Mouse (Mus musculus) lung, embryonic 15.5 days (tissue): ENCODE results near the gene Rassf3. TPM values are rescaled to one million over a fixed set of nuclear protein-coding genes. Genes with fewer than 3 reads are reported as not detected.

ENCODE experiments used
- ATAC-seq: fragments of 200-750 bp; cut with Nextera tagmentation; 2 replicates; pipeline ENCODE4 v1.8.0; 2017; ENCODE audit warnings: moderate number of reproducible peaks, borderline replicate concordance; ENCODE audit not compliant: low FRiP score, low TSS enrichment; ENCODE audit errors: extremely low read depth
- H3K27ac ChIP-seq: fragments of 300-500 bp; sonication (generic); 2 replicates; pipeline ENCODE4 v1.5.1; 2015; ENCODE audit warnings: moderate library complexity, mild to moderate bottlenecking, inconsistent platforms
- H3K27me3 ChIP-seq: fragments of 300-500 bp; sonication (generic); 2 replicates; pipeline ENCODE4 v1.6.1; 2015; ENCODE audit warnings: inconsistent platforms
- H3K36me3 ChIP-seq: fragments of 300-500 bp; sonication (generic); 2 replicates; pipeline ENCODE4 v1.6.1; 2015; ENCODE audit warnings: inconsistent platforms
- H3K4me1 ChIP-seq: fragments of 300-500 bp; sonication (generic); 2 replicates; pipeline ENCODE4 v1.6.1; 2015; ENCODE audit warnings: inconsistent platforms
- H3K4me2 ChIP-seq: fragments of 300-500 bp; sonication (generic); 2 replicates; pipeline ENCODE4 v1.6.1; 2015; ENCODE audit warnings: inconsistent platforms, mild to moderate bottlenecking, moderate library complexity
- H3K4me3 ChIP-seq: fragments of 300-500 bp; sonication (generic); 2 replicates; pipeline ENCODE4 v1.5.1; 2015; ENCODE audit warnings: mild to moderate bottlenecking, inconsistent platforms
- H3K9ac ChIP-seq: fragments of 300-500 bp; sonication (generic); 2 replicates; pipeline ENCODE4 v1.6.1; 2015; ENCODE audit warnings: inconsistent platforms
- H3K9me3 ChIP-seq: fragments of 300-500 bp; sonication (generic); 2 replicates; pipeline ENCODE4 v1.6.1; 2016; ENCODE audit warnings: inconsistent platforms
- WGBS: fragments of 180-500 bp; shearing (Covaris S2); methylation state at CpG from one replicate; pipeline ENCODE4 v1.1.7; 2015; 5-methylcytosine and 5-hydroxymethylcytosine counted together
- polyA plus RNA-seq: library from polyadenylated mRNA; unstranded; fragments of >200 nt; fragmentation: Nextera tagmentation; extraction: Ambion mirVana; gene quantifications from 2 replicates; pipeline ENCODE4 v1.2.1, GENCODE M21; 2015

The Rassf3 gene
- polyA plus RNA-seq, 1 experiment from 2014 or later: 20.8 TPM

GRCm38 (mm10) chr10:121501160-121501559 lies 25.0 kb upstream of the Rassf3 start:
- Histone ChIP-seq H3K9ac (no peak overlapping the region), H3K27ac (peak overlapping the region; percentile 20; the same call in 1 of the 2 replicates), H3K4me3 (no peak overlapping the region), H3K36me3 (no peaks in the 10 kb centered on the region), H3K27me3 (no peaks in the 10 kb centered on the region), H3K9me3 (no peaks in the 10 kb centered on the region), H3K4me2 (no peak overlapping the region), H3K4me1 (peaks cover 36% of the 10 kb centered on the region)
- WGBS: 57% methylated on average over 5 of the region's 5 CpGs
- ATAC-seq: no peak

- ATAC-seq: no peak
These were observed 23.9 kb upstream of the Rassf3 start for GRCm38 (mm10) chr10:121500034-121500433.

GRCm38 (mm10) chr10:121499063-121499462 lies 22.9 kb upstream of the Rassf3 start:
- Histone ChIP-seq H3K4me1 (peaks cover 24% of the 10 kb centered on the region), H3K4me2 (no peak overlapping the region), H3K27me3 (no peaks in the 10 kb centered on the region), H3K27ac (peak overlapping the region; percentile 25; the same call in 1 of the 2 replicates), H3K9me3 (no peaks in the 10 kb centered on the region), H3K36me3 (no peaks in the 10 kb centered on the region), H3K9ac (no peak overlapping the region), H3K4me3 (no peak overlapping the region)
- WGBS: 51% methylated on average over 2 of the region's 2 CpGs
- no peak for ATAC-seq

More at GRCm38 (mm10) chr10:121500034-121500433, 23.9 kb upstream of the Rassf3 start:
- Histone ChIP-seq H3K4me2 (no peak overlapping the region), H3K36me3 (no peaks in the 10 kb centered on the region), H3K9ac (no peak overlapping the region), H3K4me3 (no peak overlapping the region), H3K27ac (peak overlapping the region; percentile 33; the same call in 1 of the 2 replicates), H3K9me3 (no peaks in the 10 kb centered on the region), H3K27me3 (no peaks in the 10 kb centered on the region), H3K4me1 (peaks cover 26% of the 10 kb centered on the region)
- WGBS: 40% methylated on average over 5 of the region's 5 CpGs

- ATAC-seq: peak; percentile 47
- H3K9me3 ChIP-seq: no peaks in the 10 kb centered on the region
- H3K27ac ChIP-seq: peak overlapping the region; percentile 91
- no peaks in the 10 kb centered on the region for H3K27me3 ChIP-seq
- H3K4me3 ChIP-seq: no peak overlapping the region
- WGBS: 48% methylated on average over 8 of the region's 8 CpGs
- H3K4me2 ChIP-seq: peak overlapping the region; percentile 32
- H3K36me3 ChIP-seq: no peaks in the 10 kb centered on the region
- no peak overlapping the region for H3K9ac ChIP-seq
- H3K4me1 ChIP-seq: peaks cover 24% of the 10 kb centered on the region
These were observed 22.3 kb upstream of the Rassf3 start for GRCm38 (mm10) chr10:121498481-121498904.

GRCm38 (mm10) chr10:121497968-121498367 lies 21.8 kb upstream of the Rassf3 start:
- Histone ChIP-seq H3K4me3 (no peak overlapping the region), H3K9me3 (no peaks in the 10 kb centered on the region), H3K9ac (no peak overlapping the region), H3K4me2 (peak overlapping the region; percentile 32), H3K4me1 (peaks cover 24% of the 10 kb centered on the region), H3K27ac (peak overlapping the region; percentile 91), H3K36me3 (no peaks in the 10 kb centered on the region), H3K27me3 (no peaks in the 10 kb centered on the region)
- ATAC-seq: no peak
- 58% methylated on average over 7 of the region's 7 CpGs for WGBS

- Histone ChIP-seq H3K36me3 (no peaks in the 10 kb centered on the region), H3K4me1 (peaks cover 24% of the 10 kb centered on the region), H3K9me3 (no peaks in the 10 kb centered on the region), H3K27me3 (no peaks in the 10 kb centered on the region), H3K4me2 (no peak overlapping the region), H3K27ac (peak overlapping the region; percentile 36; the same call in 1 of the 2 replicates), H3K4me3 (no peak overlapping the region), H3K9ac (no peak overlapping the region)
- peak; percentile 43; the same call in 1 of the 2 replicates for ATAC-seq
- WGBS: 48% methylated on average over 7 of the region's 7 CpGs
These were observed 20.5 kb upstream of the Rassf3 start for GRCm38 (mm10) chr10:121496616-121497015.

GRCm38 (mm10) chr10:121494163-121494425 lies 17.9 kb upstream of the Rassf3 start:
- ATAC-seq: no peak
- Histone ChIP-seq H3K4me1 (peaks cover 13% of the 10 kb centered on the region), H3K4me2 (no peak overlapping the region), H3K36me3 (no peaks in the 10 kb centered on the region), H3K9ac (no peak overlapping the region), H3K27ac (no peak overlapping the region), H3K9me3 (no peaks in the 10 kb centered on the region), H3K27me3 (no peaks in the 10 kb centered on the region), H3K4me3 (no peak overlapping the region)
- 95% methylated on average over 2 of the region's 2 CpGs for WGBS

GRCm38 (mm10) chr10:121493374-121494162 lies 17.4 kb upstream of the Rassf3 start:
- H3K27me3 ChIP-seq: no peaks in the 10 kb centered on the region
- no peak for ATAC-seq
- no peak overlapping the region for H3K27ac ChIP-seq
- H3K9me3 ChIP-seq: no peaks in the 10 kb centered on the region
- H3K9ac ChIP-seq: no peak overlapping the region
- 69% methylated on average over 9 of the region's 9 CpGs for WGBS
- H3K4me3 ChIP-seq: no peak overlapping the region
- no peak overlapping the region for H3K4me2 ChIP-seq
- H3K36me3 ChIP-seq: no peaks in the 10 kb centered on the region
- peaks cover 9% of the 10 kb centered on the region for H3K4me1 ChIP-seq

- Histone ChIP-seq H3K27me3 (no peaks in the 10 kb centered on the region), H3K27ac (no peak overlapping the region), H3K9me3 (no peaks in the 10 kb centered on the region), H3K9ac (no peak overlapping the region), H3K4me1 (peaks cover 2% of the 10 kb centered on the region; the same call in 1 of the 2 replicates), H3K36me3 (no peaks in the 10 kb centered on the region), H3K4me2 (no peak overlapping the region), H3K4me3 (no peak overlapping the region)
- WGBS: 73% methylated on average over 7 of the region's 7 CpGs
- ATAC-seq: no peak
These were observed 16.6 kb upstream of the Rassf3 start for GRCm38 (mm10) chr10:121492608-121493315.

GRCm38 (mm10) chr10:121489941-121490340 lies 13.8 kb upstream of the Rassf3 start:
- no peak overlapping the region for H3K4me2 ChIP-seq
- H3K36me3 ChIP-seq: no peaks in the 10 kb centered on the region
- no peak for ATAC-seq
- no peak overlapping the region for H3K9ac ChIP-seq
- no peak overlapping the region for H3K4me3 ChIP-seq
- H3K27me3 ChIP-seq: no peaks in the 10 kb centered on the region
- 84% methylated on average over 6 of the region's 6 CpGs for WGBS
- no peak overlapping the region for H3K27ac ChIP-seq
- H3K4me1 ChIP-seq: no peaks in the 10 kb centered on the region
- no peaks in the 10 kb centered on the region for H3K9me3 ChIP-seq

GRCm38 (mm10) chr10:121488623-121489299 lies 12.6 kb upstream of the Rassf3 start:
- no peak overlapping the region for H3K4me3 ChIP-seq
- WGBS: 76% methylated on average over 14 of the region's 14 CpGs
- no peaks in the 10 kb centered on the region for H3K9me3 ChIP-seq
- no peak for ATAC-seq
- no peak overlapping the region for H3K27ac ChIP-seq
- no peak overlapping the region for H3K9ac ChIP-seq
- no peaks in the 10 kb centered on the region for H3K36me3 ChIP-seq
- H3K4me2 ChIP-seq: no peak overlapping the region
- no peaks in the 10 kb centered on the region for H3K4me1 ChIP-seq
- H3K27me3 ChIP-seq: no peaks in the 10 kb centered on the region

GRCm38 (mm10) chr10:121487716-121488115 lies 11.6 kb upstream of the Rassf3 start:
- Histone ChIP-seq H3K4me3 (no peak overlapping the region), H3K9me3 (no peaks in the 10 kb centered on the region), H3K36me3 (no peaks in the 10 kb centered on the region), H3K4me2 (no peak overlapping the region), H3K27me3 (no peaks in the 10 kb centered on the region), H3K9ac (no peak overlapping the region), H3K4me1 (no peaks in the 10 kb centered on the region), H3K27ac (no peak overlapping the region)
- WGBS: 76% methylated on average over 4 of the region's 4 CpGs
- no peak for ATAC-seq
